In the genomic region with DNA sequence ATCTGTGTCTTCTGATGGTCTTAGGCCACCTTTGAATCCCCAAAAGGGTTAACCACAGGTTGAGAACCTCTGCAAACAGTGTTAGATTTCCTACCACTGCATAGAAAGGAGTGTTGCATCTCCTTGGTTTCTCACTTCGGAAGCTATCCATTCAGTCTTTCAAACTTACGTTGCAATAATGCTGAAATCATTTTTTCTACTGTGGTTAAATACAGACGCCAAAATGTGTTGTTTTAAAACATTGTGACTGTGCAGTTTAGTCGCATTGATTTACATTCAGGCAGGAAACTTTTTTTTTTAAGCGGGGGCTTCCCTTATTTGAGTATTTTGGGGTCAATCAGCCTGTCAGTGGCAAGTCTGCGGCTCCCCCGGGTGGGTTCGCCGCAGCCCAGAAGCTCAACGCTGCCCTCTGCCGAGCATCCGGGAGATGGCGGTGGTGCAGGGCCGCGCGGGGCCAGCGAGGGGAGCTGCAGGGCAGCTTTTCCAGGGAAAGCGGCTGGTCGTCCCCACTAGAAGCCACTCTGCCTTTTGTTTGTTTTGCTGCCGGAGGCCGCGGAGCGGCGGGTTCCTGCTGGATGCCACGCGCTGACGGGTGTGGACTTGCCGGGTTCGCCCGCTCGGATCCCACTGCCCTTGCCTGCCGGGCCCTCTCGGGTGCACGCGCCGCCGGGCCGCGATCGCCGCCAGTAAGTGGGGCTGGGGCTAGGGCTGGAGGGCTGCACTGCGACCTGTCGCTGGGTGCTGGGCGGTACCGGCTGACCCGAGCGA, we compare ENCODE assay signal across 8 mouse cellular contexts. TPM values are rescaled to one million over a fixed set of nuclear protein-coding genes. Genes with fewer than 3 reads are reported as not detected.
A peak's percentile ranks its signal among the peaks of the same experiment; 100 is the strongest.
DNase-seq lines count a peak whose midpoint lies in the region; ATAC-seq and TF ChIP-seq lines count a peak whose summit lies in the region.

No protein-coding gene starts in this region.

- peak; percentile 79 for ATAC-seq in forebrain, embryonic 11.5 days (replicated peaks; ENCODE audit: low FRiP score)
- ATAC-seq in heart, embryonic 16.5 days (replicated peaks; ENCODE audit: extremely low read depth, insufficient read depth, low FRiP score) = peak; percentile 68
- peak; percentile 51 for ATAC-seq in liver, embryonic 15.5 days (ENCODE audit: insufficient read depth)
- ATAC-seq in neural tube, embryonic 11.5 days (ENCODE audit: insufficient read depth, low FRiP score, low TSS enrichment) = peak; percentile 76
- peak; percentile 79 for ATAC-seq in stomach, embryonic 16.5 days (ENCODE audit: insufficient read depth, low FRiP score)

- H3K4me1 ChIP-seq in E14TG2a.4 (replicated peaks; ENCODE audit: low read depth, low read length) = peaks cover 28% of the 10 kb centered on the region
- no peaks in the 10 kb centered on the region; the same call in 1 of the 2 replicates for H3K4me1 ChIP-seq in forebrain, embryonic 11.5 days (replicated peaks; ENCODE audit: control insufficient read depth, insufficient read depth, low read length)
- peaks cover 33% of the 10 kb centered on the region for H3K4me1 ChIP-seq in heart, embryonic 16.5 days (ENCODE audit: control insufficient read depth, insufficient read depth, low read length)
- peaks cover 59% of the 10 kb centered on the region for H3K4me1 ChIP-seq in liver, embryonic 15.5 days (replicated peaks)
- peaks cover 16% of the 10 kb centered on the region for H3K4me1 ChIP-seq in neural tube, embryonic 11.5 days (ENCODE audit: control insufficient read depth, insufficient read depth, low read length)
- peaks cover 16% of the 10 kb centered on the region; the same call in 1 of the 2 replicates for H3K4me1 ChIP-seq in stomach, embryonic 16.5 days (ENCODE audit: control insufficient read depth, insufficient read depth, low read length)

- 2% methylated on average over 47 of the region's 47 CpGs for WGBS in forebrain, embryonic 11.5 days
- 2% methylated on average over 47 of the region's 47 CpGs for WGBS in heart, embryonic 16.5 days
- 2% methylated on average over 47 of the region's 47 CpGs for WGBS in liver, embryonic 15.5 days (ENCODE audit: insufficient replicate concordance)
- WGBS in neural tube, embryonic 11.5 days = 2% methylated on average over 47 of the region's 47 CpGs
- WGBS in stomach, embryonic 16.5 days = under 1% methylated on average over 46 of the region's 47 CpGs

- peak; percentile 39 for TF ChIP-seq CTCF in E14TG2a.4 (conservative IDR thresholded peaks at IDR 0.05; ENCODE audit: low read length)

- H3K9me3 ChIP-seq in E14TG2a.4 (ENCODE audit: low read length) = no peaks in the 10 kb centered on the region
- no peaks in the 10 kb centered on the region for H3K9me3 ChIP-seq in forebrain, embryonic 11.5 days (ENCODE audit: control insufficient read depth, low read length)
- H3K9me3 ChIP-seq in heart, embryonic 16.5 days (replicated peaks; ENCODE audit: control insufficient read depth, low read length) = no peaks in the 10 kb centered on the region
- H3K9me3 ChIP-seq in liver, embryonic 15.5 days (replicated peaks) = no peaks in the 10 kb centered on the region
- H3K9me3 ChIP-seq in neural tube, embryonic 11.5 days (ENCODE audit: control insufficient read depth, low read length) = no peaks in the 10 kb centered on the region
- no peaks in the 10 kb centered on the region for H3K9me3 ChIP-seq in stomach, embryonic 16.5 days (replicated peaks; ENCODE audit: control insufficient read depth, low read length)

- peak overlapping the region; percentile 98 for H3K9ac ChIP-seq in forebrain, embryonic 11.5 days (ENCODE audit: low read length)
- H3K9ac ChIP-seq in heart, embryonic 16.5 days (ENCODE audit: low read length) = peak overlapping the region; percentile 98
- H3K9ac ChIP-seq in liver, embryonic 15.5 days = peak overlapping the region; percentile 91
- H3K9ac ChIP-seq in neural tube, embryonic 11.5 days (ENCODE audit: low read length) = peak overlapping the region; percentile 98
- H3K9ac ChIP-seq in stomach, embryonic 16.5 days (ENCODE audit: low read length) = peak overlapping the region; percentile 85

- H3K27me3 ChIP-seq in E14TG2a.4 (ENCODE audit: insufficient read depth, low read length) = peaks cover 3% of the 10 kb centered on the region
- no peaks in the 10 kb centered on the region for H3K27me3 ChIP-seq in forebrain, embryonic 11.5 days (ENCODE audit: control insufficient read depth, insufficient read depth, low read length)
- no peaks in the 10 kb centered on the region for H3K27me3 ChIP-seq in heart, embryonic 16.5 days (ENCODE audit: control insufficient read depth, insufficient read depth, low read length)
- H3K27me3 ChIP-seq in liver, embryonic 15.5 days = no peaks in the 10 kb centered on the region
- no peaks in the 10 kb centered on the region for H3K27me3 ChIP-seq in neural tube, embryonic 11.5 days (ENCODE audit: control insufficient read depth, insufficient read depth, low read length)
- no peaks in the 10 kb centered on the region for H3K27me3 ChIP-seq in stomach, embryonic 16.5 days (ENCODE audit: control insufficient read depth, insufficient read depth, low read length)

- peak; percentile 62 for DNase-seq in c-Kit-positive CD71-positive TER-119-negative erythroid progenitor cells, embryonic 14.5 days (ENCODE audit: low read depth)
- peak; percentile 95 for DNase-seq in forebrain, embryonic 11.5 days (ENCODE audit: low spot score)
- peak; percentile 92 to 95 for DNase-seq in kidney, postnatal 36 days
- peak; percentile 94 for DNase-seq in neural tube, embryonic 11.5 days (ENCODE audit: low spot score)

- H3K27ac ChIP-seq in forebrain, embryonic 11.5 days (ENCODE audit: low read depth, low read length) = peak overlapping the region; percentile 87
- peak overlapping the region; percentile 92 for H3K27ac ChIP-seq in heart, embryonic 16.5 days (ENCODE audit: low read length)
- peak overlapping the region; percentile 79 for H3K27ac ChIP-seq in liver, embryonic 15.5 days (replicated peaks)
- H3K27ac ChIP-seq in neural tube, embryonic 11.5 days (ENCODE audit: low read depth, low read length) = peak overlapping the region; percentile 90
- H3K27ac ChIP-seq in stomach, embryonic 16.5 days (ENCODE audit: low read length) = peak overlapping the region; percentile 88

- peak overlapping the region; percentile 54 for H3K4me2 ChIP-seq in forebrain, embryonic 11.5 days (ENCODE audit: low read depth, low read length, severe bottlenecking)
- peak overlapping the region; percentile 81 for H3K4me2 ChIP-seq in heart, embryonic 16.5 days (ENCODE audit: low read depth, low read length)
- H3K4me2 ChIP-seq in liver, embryonic 15.5 days = peak overlapping the region; percentile 89
- H3K4me2 ChIP-seq in neural tube, embryonic 11.5 days (ENCODE audit: low read depth) = peak overlapping the region; percentile 55
- peak overlapping the region; percentile 72 for H3K4me2 ChIP-seq in stomach, embryonic 16.5 days (ENCODE audit: low read depth, low read length)

- H3K36me3 ChIP-seq in E14TG2a.4 (ENCODE audit: insufficient read depth, low read length) = no peaks in the 10 kb centered on the region
- no peaks in the 10 kb centered on the region for H3K36me3 ChIP-seq in forebrain, embryonic 11.5 days (ENCODE audit: control insufficient read depth, insufficient read depth, low read length)
- H3K36me3 ChIP-seq in heart, embryonic 16.5 days (ENCODE audit: control insufficient read depth, insufficient read depth) = no peaks in the 10 kb centered on the region
- H3K36me3 ChIP-seq in liver, embryonic 15.5 days (replicated peaks) = no peaks in the 10 kb centered on the region
- no peaks in the 10 kb centered on the region for H3K36me3 ChIP-seq in neural tube, embryonic 11.5 days (ENCODE audit: control insufficient read depth, insufficient read depth, low read length)
- H3K36me3 ChIP-seq in stomach, embryonic 16.5 days (ENCODE audit: control insufficient read depth, insufficient read depth, low read length) = no peaks in the 10 kb centered on the region

- peak overlapping the region; percentile 95 for H3K4me3 ChIP-seq in E14TG2a.4 (replicated peaks; ENCODE audit: low read length)
- H3K4me3 ChIP-seq in forebrain, embryonic 11.5 days (ENCODE audit: low read depth, low read length) = peak overlapping the region; percentile 86
- H3K4me3 ChIP-seq in heart, embryonic 16.5 days (ENCODE audit: low read length) = peak overlapping the region; percentile 92
- H3K4me3 ChIP-seq in liver, embryonic 15.5 days (replicated peaks) = peak overlapping the region; percentile 85
- H3K4me3 ChIP-seq in neural tube, embryonic 11.5 days (ENCODE audit: low read depth, low read length) = peak overlapping the region; percentile 86
- peak overlapping the region; percentile 70 for H3K4me3 ChIP-seq in stomach, embryonic 16.5 days (replicated peaks; ENCODE audit: low read length)

RNA-seq across cellular contexts. Expression of gene Ick, which starts 4.0 kb away (rescaled TPM):
- 33.9 and 35.0 TPM in 2 replicates for polyA plus RNA-seq in forebrain, embryonic 11.5 days (2014; fragmentation: Nextera tagmentation; extraction: Ambion mirVana)
- polyA plus RNA-seq in heart, embryonic 16.5 days (2015; fragmentation: Nextera tagmentation; extraction: Ambion mirVana) = 13.5 and 14.6 TPM in 2 replicates
- 4.6 TPM in 2 replicates for polyA plus RNA-seq in liver, embryonic 15.5 days (2015; fragmentation: Nextera tagmentation; extraction: Ambion mirVana)
- polyA plus RNA-seq in neural tube, embryonic 11.5 days (2014; fragmentation: Nextera tagmentation; extraction: Ambion mirVana) = 35.9 and 36.3 TPM in 2 replicates
- 25.3 and 25.6 TPM in 2 replicates for polyA plus RNA-seq in stomach, embryonic 16.5 days (2015; fragmentation: Nextera tagmentation; extraction: Ambion mirVana)

RNA-seq across cellular contexts. Expression of gene Fbxo9, which starts 4.1 kb away (rescaled TPM):
- 29.8 and 30.8 TPM in 2 replicates for polyA plus RNA-seq in forebrain, embryonic 11.5 days (2014; fragmentation: Nextera tagmentation; extraction: Ambion mirVana)
- 41.1 and 47.3 TPM in 2 replicates for polyA plus RNA-seq in heart, embryonic 16.5 days (2015; fragmentation: Nextera tagmentation; extraction: Ambion mirVana)
- 74.2 and 81.2 TPM in 2 replicates for polyA plus RNA-seq in liver, embryonic 15.5 days (2015; fragmentation: Nextera tagmentation; extraction: Ambion mirVana)
- 36.9 and 38.9 TPM in 2 replicates for polyA plus RNA-seq in neural tube, embryonic 11.5 days (2014; fragmentation: Nextera tagmentation; extraction: Ambion mirVana)
- polyA plus RNA-seq in stomach, embryonic 16.5 days (2015; fragmentation: Nextera tagmentation; extraction: Ambion mirVana) = 35.7 and 36.2 TPM in 2 replicates

Comparison
In these comparisons a context has a peak if more than half of its experiments do, and no peak if none do; other contexts are left out.
1. Peak in every context shown above with its lines: DNase-seq, ATAC-seq, H3K4me3 ChIP-seq and H3K27ac ChIP-seq.